Comparison of ENCODE assay signal across 10 mouse cellular contexts in the genomic region with DNA sequence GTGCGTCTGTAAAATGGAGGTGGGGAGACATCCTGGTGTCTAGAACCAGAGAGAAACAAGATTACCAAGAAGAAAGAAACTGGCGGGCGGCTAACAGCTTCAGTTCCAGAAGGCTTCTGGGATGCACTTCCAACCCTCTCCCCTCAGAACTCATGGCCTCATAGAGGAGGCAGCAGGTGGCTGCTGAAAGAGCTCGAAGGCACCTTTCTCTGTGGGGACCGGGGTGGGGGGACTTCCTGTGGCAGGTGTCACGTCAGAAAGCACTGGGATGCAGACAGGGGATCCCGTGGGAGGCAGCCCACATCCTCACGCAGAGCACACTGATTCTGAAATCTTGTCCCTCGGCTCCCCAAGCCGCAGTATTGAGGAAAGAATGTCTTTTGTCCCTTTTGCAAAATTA. TPM values are rescaled to one million over a fixed set of nuclear protein-coding genes. Genes with fewer than 3 reads are reported as not detected.
DNase-seq lines count a peak whose midpoint lies in the region; ATAC-seq and TF ChIP-seq lines count a peak whose summit lies in the region.
"Had no signal": no experiment of that assay in that cellular context is flagged by ENCODE, and none has a peak within 500 bp of the region (broad histone marks: within the 10 kb centered on the region; RNA-seq: fewer than 3 reads in every experiment).

No protein-coding gene starts in this region.

- no peak overlapping the region for H3K9ac ChIP-seq in heart, embryonic 12.5 days
- H3K9ac ChIP-seq in limb, embryonic 13.5 days = no peak overlapping the region; the same call in 1 of the 2 replicates
- H3K9ac ChIP-seq in stomach, postnatal 0 days (ENCODE audit: low read length) = no peak overlapping the region
- H3K9ac ChIP-seq: liver, embryonic 15.5 days had no signal

- TF ChIP-seq EP300 in stomach, postnatal 0 days (optimal IDR thresholded peaks at IDR 0.05) = no peak

- H3K27me3 ChIP-seq in heart, embryonic 12.5 days (replicated peaks) = peaks cover 80% of the 10 kb centered on the region
- H3K27me3 ChIP-seq in limb, embryonic 13.5 days = peaks cover 96% of the 10 kb centered on the region
- peaks cover 9% of the 10 kb centered on the region; the same call in 1 of the 2 replicates for H3K27me3 ChIP-seq in stomach, postnatal 0 days (ENCODE audit: control insufficient read depth, insufficient read depth, low read length)

- 21% methylated on average over 10 of the region's 10 CpGs for WGBS in heart, embryonic 12.5 days
- WGBS in limb, embryonic 13.5 days = 17% methylated on average over 10 of the region's 10 CpGs
- 32% methylated on average over 10 of the region's 10 CpGs for WGBS in stomach, postnatal 0 days

- TF ChIP-seq CTCF in stomach, postnatal 0 days (IDR thresholded peaks at IDR 0.05; ENCODE audit: low read depth) = no peak

- peak overlapping the region; percentile 58 for H3K4me3 ChIP-seq in heart, embryonic 12.5 days
- H3K4me3 ChIP-seq in limb, embryonic 13.5 days = peak overlapping the region; percentile 54
- peak overlapping the region; percentile 47; the same call in 1 of the 2 replicates for H3K4me3 ChIP-seq in stomach, postnatal 0 days (ENCODE audit: low read depth, low read length)

- DNase-seq in heart, postnatal 10 days = no peak
- DNase-seq in retina, embryonic 14.5 days (ENCODE audit: low spot score) = peak; percentile 22
- DNase-seq in retina, postnatal 1 day = no peak
- DNase-seq in stomach, postnatal 0 days (ENCODE audit: low spot score) = no peak
- DNase-seq in ovary, adult 18-20 months (ENCODE audit: low spot score) = no peak
- no peak for DNase-seq in right cerebral cortex, postnatal 10 days (ENCODE audit: low spot score in 2 of 2)

- H3K4me1 ChIP-seq in heart, embryonic 12.5 days (replicated peaks) = 0 out of 2 replicates have a peak, but pooled peaks cover 7% of the 10 kb centered on the region
- peaks cover 9% of the 10 kb centered on the region; the same call in 1 of the 2 replicates for H3K4me1 ChIP-seq in limb, embryonic 13.5 days
- H3K4me1 ChIP-seq in stomach, postnatal 0 days (replicated peaks; ENCODE audit: control insufficient read depth, insufficient read depth) = peaks cover 2% of the 10 kb centered on the region; the same call in 1 of the 2 replicates
- H3K4me1 ChIP-seq: liver, embryonic 15.5 days had no signal

- H3K4me2 ChIP-seq in heart, embryonic 12.5 days = peak overlapping the region; percentile 97
- peak overlapping the region; percentile 95 for H3K4me2 ChIP-seq in limb, embryonic 13.5 days (replicated peaks)
- H3K4me2 ChIP-seq in stomach, postnatal 0 days (replicated peaks; ENCODE audit: low read depth) = peak overlapping the region; percentile 78; the same call in 1 of the 2 replicates

- H3K36me3 ChIP-seq in heart, embryonic 12.5 days = no peaks in the 10 kb centered on the region
- no peaks in the 10 kb centered on the region for H3K36me3 ChIP-seq in limb, embryonic 13.5 days
- no peaks in the 10 kb centered on the region for H3K36me3 ChIP-seq in stomach, postnatal 0 days (ENCODE audit: control insufficient read depth, insufficient read depth, low read length)
- H3K36me3 ChIP-seq: liver, embryonic 15.5 days had no signal

- intact Hi-C loops in heart, postnatal 10 days (cut with DNase I) = no loop called here

- no peak overlapping the region for H3K27ac ChIP-seq in heart, embryonic 12.5 days (ENCODE audit: poor library complexity, severe bottlenecking)
- no peak overlapping the region for H3K27ac ChIP-seq in limb, embryonic 13.5 days
- no peak overlapping the region for H3K27ac ChIP-seq in stomach, postnatal 0 days (replicated peaks)
- H3K27ac ChIP-seq: liver, embryonic 15.5 days had no signal

- H3K9me3 ChIP-seq in heart, embryonic 12.5 days (replicated peaks) = no peaks in the 10 kb centered on the region
- H3K9me3 ChIP-seq in limb, embryonic 13.5 days = no peaks in the 10 kb centered on the region
- H3K9me3 ChIP-seq in stomach, postnatal 0 days (ENCODE audit: control insufficient read depth, low read length) = no peaks in the 10 kb centered on the region
- H3K9me3 ChIP-seq: liver, embryonic 15.5 days had no signal

- no peak for ATAC-seq in heart, embryonic 12.5 days (ENCODE audit: insufficient number of reproducible peaks, low FRiP score)
- no peak for ATAC-seq in limb, embryonic 13.5 days (ENCODE audit: low FRiP score, low read depth)
- no peak for ATAC-seq in stomach, postnatal 0 days (ENCODE audit: low FRiP score, low TSS enrichment)

RNA-seq across cellular contexts. Expression of gene Pax5, which starts 46.8 kb away (rescaled TPM):
- not detected in 2 replicates for polyA plus RNA-seq in heart, embryonic 12.5 days (2016; fragmentation: Nextera tagmentation; extraction: Ambion mirVana)
- total RNA-seq in heart, postnatal 10 days (2021) = 1 to 10 TPM; 1.1 to 1.2 TPM
- polyA plus RNA-seq in limb, embryonic 13.5 days (2015; fragmentation: Nextera tagmentation; extraction: Ambion mirVana) = not detected in 2 replicates
- 0.07 TPM in 1 of 2 replicates, not detected in the other for polyA plus RNA-seq in stomach, postnatal 0 days (2015; fragmentation: Nextera tagmentation; extraction: Ambion mirVana)
- polyA plus RNA-seq: C2C12 had no signal
